Mouse (Mus musculus) embryo, embryonic 9.5 days (tissue): Measurements from ENCODE around the gene Klk15.
"Not testable (repeated sequence)": the region's sequence is repeated elsewhere in the genome, so short reads cannot be mapped to it uniquely, and the experiment has no call there.

Experiments
- DNase-seq: peaks from one replicate; pipeline ENCODE4 v3.0.0-alpha.2; 2017; ENCODE audit errors: extremely low spot score

The Klk15 gene

GRCm38 (mm10) chr7:43933440-43933839, at the start of gene Klk15:
Gene Klk15, plus strand, starts transcription at chr7:43933740.
- DNase-seq, result no peak

DNA sequence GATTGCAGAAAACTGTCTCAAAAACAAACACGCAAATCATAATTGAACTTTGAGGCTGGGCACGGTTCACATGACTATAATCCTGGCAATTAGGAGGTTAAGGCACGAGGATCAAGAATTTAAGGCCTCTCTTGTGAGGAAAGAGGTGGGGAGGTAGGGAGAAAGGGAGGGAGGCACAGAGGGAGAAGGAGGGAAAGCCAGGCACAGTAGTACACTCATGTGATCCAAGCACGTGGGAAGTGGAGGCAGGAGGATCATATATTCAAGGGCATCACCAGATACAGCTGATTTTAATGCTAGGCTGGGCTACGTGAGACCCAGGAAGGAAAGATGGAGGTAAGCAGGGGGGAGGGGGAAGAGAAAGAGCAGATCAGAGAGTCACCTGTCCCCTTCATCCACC, 42.2 kb upstream of the Klk15 start:
- no peak for DNase-seq

DNA sequence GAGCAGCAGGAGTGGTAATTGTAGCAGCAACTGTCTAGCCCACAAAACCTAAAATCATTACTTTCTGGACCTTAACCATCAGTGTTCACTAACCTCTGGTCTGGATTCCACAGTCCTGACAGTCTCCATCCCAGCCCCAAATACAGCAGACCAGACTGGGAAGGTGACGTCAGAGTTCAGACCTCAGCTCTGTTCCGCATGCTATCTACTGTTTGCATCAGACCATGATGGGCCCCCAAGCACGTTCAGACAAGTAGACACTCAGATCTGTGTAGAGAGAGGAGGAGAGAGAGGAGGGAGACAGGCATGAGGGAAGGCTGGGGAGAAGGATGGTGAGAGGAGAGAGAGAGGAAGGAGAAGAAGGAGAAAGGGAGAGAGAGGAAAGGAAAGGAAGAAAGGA, 41.8 kb upstream of the Klk15 start:
- DNase-seq, result no peak

DNA sequence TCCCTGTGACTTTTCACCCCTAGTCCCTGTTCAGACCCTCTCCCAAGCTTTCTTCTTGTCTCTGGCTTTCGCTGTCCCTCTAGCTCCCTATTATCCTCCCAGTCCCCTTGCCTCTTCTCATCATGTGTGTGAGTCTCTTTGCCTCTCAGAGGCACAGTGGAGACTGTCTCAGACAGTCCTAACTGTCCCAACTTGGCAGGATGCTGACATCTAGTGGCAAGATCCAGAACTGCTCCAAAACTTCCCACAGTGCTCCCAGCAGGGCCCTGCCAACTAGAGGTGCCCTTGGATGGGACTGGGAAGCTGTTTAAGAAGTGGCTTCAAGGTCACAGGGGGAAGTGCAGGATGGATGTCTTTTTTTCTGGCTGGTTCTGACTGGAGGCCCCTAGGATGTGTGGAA, 38.7 kb upstream of the Klk15 start:
- DNase-seq, result peak; percentile 82

GRCm38 (mm10) chr7:43914821-43915220, 18.7 kb upstream of the Klk15 start:
- DNase-seq, result no peak

DNA sequence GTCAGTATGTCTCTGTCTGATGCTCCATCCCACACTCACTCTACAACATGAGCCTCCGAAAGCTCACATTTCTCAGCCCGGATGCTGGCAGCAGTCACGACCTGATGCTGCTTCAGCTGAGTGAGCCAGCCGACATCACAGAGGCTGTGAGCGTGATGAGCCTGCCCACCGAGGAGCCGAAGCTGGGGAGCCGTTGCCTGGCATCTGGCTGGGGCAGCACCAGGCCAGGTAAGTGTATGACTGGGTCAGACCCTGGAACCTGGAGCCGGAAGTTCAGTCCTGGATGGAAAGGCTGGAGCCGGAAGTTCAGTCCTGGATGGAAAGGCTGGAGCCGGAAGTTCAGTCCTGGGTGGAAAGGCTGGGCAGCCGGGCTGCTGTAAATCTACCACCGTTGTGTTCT, 15.1 kb upstream of the Klk15 start:
- DNase-seq, result no peak

DNA sequence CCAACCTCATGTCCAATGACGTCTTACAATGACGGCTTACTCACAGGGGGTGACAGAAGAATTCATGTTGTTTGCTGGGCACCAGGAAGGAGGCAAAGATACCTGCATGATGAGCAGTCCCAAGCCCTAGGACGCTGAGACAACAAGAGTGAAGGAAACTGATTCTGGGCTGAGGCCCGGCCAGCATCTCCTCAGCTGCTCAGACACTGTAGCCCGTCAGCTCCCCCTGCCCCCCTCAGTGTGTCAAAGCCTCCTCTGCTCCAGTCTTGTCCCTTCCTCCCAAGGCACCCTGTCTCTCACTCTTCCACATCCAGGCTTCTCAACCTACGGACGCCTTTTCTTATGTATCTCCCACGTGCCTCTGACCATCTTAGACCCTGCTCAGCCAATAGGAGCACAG, 14.7 kb upstream of the Klk15 start:
- DNase-seq, result no peak

DNA sequence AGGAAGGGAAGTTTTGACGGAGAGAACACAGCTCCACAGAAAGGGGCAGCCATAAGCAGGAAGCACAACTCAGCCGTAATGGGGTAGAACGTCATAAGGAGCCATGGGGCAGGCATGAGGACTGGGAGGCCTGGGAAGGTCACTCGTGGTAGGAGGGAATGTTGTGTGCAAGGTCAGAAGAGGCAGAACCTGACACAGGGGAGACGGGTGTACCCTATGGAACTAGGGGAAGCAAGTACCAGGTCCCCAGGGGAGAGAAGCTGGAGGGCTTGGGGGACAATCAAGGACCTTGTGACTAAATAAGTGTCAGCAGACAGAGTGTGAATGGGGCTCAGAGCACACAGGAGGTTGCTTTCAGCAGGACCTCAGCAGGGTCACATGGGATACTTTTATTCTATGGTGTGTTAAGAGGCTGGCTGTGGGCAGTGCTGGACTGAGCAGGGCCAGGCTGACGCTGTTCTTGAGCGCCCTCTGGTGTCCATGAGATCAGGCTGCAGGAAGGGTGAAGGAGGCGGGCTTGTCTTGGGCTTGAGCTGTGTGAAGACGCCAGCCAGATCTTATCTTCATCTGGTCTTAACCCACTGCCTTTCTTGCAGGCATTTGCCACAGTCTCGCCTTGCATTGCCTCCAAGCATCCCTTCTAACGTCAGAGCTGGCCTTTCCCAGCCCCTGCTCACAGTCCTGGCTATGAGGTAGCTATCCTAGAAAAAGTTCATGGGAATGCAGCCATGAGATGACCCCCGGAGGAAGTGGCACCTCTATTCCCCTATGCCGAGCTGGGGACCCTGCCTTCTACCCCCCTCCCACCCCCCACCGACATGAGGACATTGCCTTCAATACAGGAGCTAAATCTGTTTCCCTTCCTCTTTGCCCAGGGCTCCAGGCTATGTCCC, 13.7 kb upstream of the Klk15 start:
- peak; percentile 71 for DNase-seq

DNA sequence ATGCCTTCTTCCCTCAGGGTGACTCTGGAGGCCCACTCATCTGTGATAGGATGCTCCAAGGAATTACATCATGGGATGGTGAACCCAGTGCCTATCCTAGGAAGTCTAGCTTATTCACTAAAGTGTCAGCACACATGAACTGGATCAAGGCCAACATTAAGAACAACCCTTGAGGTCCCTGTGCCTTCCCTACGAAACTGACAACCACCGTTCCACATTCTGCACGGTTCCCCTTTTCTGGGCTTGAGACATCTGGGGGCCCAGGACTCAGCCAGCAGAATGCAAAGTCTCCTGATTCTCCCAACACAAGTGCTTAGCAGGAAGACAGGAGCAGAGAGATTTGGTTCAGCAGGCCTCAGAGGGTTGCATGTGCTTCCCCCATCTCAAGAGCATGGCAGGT, 13.0 kb upstream of the Klk15 start:
- DNase-seq, result no peak

GRCm38 (mm10) chr7:43921087-43921486, 12.5 kb upstream of the Klk15 start:
- no peak for DNase-seq

DNA sequence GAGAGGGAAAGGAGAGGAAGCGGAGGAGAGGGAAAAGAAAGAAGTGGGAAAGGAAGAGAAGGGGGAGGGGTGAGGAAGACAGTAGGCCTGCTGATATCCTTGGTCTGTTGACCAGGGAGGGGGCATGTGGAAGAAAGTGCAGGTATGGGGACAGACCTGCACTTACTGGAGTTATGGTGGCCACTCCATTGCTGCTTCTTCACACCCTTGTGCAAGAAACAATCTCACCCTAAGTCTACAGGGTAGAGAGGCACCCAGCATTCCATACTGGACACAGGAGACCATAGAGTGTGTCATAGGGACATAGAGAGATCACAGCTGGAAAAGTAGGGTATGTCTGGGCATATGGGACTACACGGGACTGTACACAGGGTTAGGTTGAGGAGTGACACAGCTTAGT, 11.6 kb upstream of the Klk15 start:
- no peak for DNase-seq

GRCm38 (mm10) chr7:43925985-43926384, 7.6 kb upstream of the Klk15 start:
- DNase-seq, result peak; percentile 7

DNA sequence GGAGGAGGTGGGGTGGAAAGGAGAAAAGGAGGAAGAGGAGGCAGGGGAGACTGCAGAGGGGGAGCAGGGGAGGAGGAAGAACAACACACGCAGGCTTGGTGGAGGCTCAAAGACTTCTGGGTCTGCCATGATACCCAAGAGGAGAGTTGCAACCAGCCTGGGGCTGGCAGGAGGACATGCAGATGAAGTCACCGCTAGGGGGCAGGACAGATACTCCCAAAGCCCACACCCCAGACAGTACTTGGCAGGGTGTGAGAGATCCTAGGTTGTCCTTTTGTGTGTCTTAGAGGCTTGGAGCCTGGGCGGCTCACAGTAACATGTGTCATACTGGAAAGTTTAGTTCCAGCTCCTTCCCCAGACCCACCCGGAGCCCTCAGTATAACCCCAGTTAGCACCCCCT, 5.0 kb upstream of the Klk15 start:
- peak; percentile 13 for DNase-seq

DNA sequence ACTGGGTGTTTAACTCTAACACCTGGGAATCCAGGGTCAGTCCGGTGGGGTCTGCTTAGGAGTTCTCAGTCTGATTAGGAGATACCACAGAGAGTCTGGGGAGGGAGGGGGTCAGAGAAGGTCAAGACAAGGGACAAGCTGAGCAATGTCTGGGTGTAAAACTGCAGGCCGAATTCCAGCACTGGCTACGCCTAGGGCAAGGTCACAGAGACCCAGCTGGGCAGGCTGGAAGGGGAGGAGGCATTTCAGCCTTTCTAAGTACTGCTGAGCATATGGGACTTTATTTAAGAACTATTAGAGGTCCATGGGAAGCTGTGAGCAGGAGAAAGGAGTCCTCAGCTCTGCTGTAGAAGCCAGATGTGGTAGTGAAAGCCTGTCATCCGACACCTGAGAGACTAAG, 1.2 kb upstream of the Klk15 start:
- no peak for DNase-seq

DNA sequence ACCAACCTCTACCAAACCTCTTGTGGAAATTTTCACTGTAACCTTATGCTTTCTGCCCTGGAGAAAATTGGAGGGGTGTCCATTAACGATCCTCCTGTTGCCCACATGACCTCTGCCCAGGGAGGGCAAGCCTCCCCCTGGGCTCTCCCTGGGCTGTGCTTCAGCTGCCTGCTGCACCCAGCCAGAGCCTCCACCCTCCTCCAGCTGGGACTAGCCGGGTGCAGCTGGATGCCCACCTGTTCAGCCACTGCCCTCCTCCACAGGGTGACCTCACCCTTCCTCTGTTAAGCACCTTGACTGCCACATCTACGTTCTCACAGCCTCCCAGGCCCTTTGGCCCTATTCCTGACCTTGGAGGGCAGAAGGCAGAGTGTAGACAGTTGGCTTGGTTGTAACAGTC, 1.2 kb downstream of the Klk15 start:
- no peak for DNase-seq

GRCm38 (mm10) chr7:43936551-43936950, 3.0 kb downstream of the Klk15 start:
- no peak for DNase-seq

DNA sequence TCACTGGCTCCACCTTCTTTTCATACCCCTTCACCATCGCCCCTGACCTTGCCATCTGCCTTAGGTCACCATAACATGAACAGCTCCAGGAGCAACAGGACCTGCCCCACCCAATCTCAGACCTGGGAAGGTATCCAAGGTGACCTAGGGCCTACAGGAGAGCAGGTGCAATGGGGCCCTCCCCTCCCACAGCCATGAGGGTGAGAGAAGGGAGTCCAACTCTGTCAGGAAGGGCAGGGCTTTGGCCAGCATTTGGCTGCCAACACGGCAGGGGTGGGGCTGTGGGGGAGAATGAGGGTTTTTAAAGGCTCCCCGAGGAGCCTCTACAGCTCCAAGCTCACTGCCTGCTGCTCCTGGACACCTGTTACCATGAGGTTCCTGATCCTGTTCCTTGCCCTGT, 8.8 kb downstream of the Klk15 start:
- DNase-seq, result not testable (repeated sequence)

DNA sequence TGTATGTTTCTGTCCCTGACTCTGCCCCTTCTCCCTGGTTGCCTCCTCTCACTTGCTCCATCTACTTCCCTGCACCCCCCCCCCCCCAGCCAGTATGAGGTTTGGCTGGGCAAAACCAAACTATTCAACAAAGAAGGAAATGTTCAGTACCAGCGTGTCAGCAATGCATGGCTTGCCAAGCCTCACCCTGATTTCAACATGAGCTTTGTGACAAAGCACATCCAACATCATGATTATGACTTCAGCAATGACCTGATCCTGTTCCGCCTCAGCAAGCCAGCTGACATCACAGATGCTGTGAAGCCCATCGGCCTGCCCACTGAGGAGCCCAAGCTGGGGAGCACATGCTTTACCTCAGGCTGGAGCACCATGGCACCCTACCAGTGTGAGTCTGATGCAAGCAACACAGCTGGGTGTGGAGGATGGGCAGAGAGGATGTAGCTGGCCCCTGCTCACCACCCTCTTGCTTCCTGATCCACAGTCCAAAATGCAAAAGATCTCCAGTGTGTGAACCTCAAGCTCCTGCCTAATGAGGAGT, 11.3 kb downstream of the Klk15 start:
- no peak for DNase-seq

DNA sequence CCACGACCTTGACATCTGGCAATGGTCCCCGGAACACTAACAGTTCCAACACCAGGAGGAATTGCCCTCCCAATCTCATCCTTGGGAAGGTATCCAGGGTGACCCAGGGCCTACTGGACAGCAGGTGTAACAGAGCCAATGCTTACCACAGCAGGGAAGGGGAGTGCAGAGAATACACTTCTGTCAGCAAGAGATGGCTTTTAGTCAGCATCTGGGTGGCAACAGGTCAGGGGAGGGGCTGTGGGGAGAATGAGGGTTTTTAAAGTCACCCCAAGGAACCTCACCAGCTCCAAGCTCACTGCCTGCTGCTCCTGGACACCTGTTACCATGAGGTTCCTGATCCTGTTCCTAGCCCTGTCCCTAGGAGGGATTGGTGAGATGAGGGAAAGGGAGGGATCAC, 16.8 kb downstream of the Klk15 start, which contains the start of gene Klk1b8:
Gene Klk1b8, plus strand, starts transcription at position 301 of the 400 bp plus-strand sequence.
- DNase-seq, result no peak

- no peak for DNase-seq
These were observed 19.2 kb downstream of the Klk15 start for GRCm38 (mm10) chr7:43952703-43953102.

DNA sequence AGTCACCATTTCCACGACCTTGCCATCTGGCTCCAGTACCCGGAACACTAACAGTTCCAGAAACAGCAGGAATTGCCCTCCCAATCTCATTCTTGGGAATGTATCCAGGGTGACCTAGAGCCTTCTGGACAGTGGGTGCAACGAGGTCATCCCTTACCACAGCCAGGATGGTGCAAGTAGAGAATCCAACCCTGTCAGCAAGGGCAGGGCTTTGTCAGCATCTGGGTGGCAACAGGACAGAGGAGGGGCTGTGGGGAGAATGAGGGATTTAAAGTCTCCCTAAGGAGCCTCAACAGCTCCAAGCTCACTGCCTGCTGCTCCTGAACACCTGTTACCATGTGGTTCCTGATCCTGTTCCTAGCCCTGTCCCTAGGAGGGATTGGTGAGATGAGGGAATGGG, 32.9 kb downstream of the Klk15 start, which contains the start of gene Klk1b1:
Gene Klk1b1, plus strand, starts transcription at position 301 of the 400 bp plus-strand sequence.
- no peak for DNase-seq

GRCm38 (mm10) chr7:43967058-43967457, 33.5 kb downstream of the Klk15 start:
- no peak for DNase-seq

GRCm38 (mm10) chr7:43967612-43968011, 34.1 kb downstream of the Klk15 start:
- no peak for DNase-seq
